Mouse (Mus musculus): ENCODE results near the gene Paf1. TPM values are rescaled to one million over a fixed set of nuclear protein-coding genes. Genes with fewer than 3 reads are reported as not detected.

Gene Paf1
- polyA plus RNA-seq, 1 experiment from 2014 or later: 84.6 TPM

- peaks cover 23% of the 10 kb centered on the region for H3K36me3 ChIP-seq (replicated peaks)
Observed at GRCm38 (mm10) chr7:28373131-28373581, 19.6 kb upstream of the Paf1 start.

GRCm38 (mm10) chr7:28373891-28374495 is 18.8 kb upstream of the Paf1 start:
- WGBS: 78% methylated on average over 7 of the region's 7 CpGs
- H3K4me2 ChIP-seq: no peak overlapping the region
- no peak for ATAC-seq (ENCODE audit: low FRiP score)
- no peak overlapping the region for H3K9ac ChIP-seq
- no peaks in the 10 kb centered on the region for H3K9me3 ChIP-seq
- H3K27me3 ChIP-seq: peaks cover 13% of the 10 kb centered on the region
- peaks cover 64% of the 10 kb centered on the region for H3K4me1 ChIP-seq
- no peak overlapping the region for H3K4me3 ChIP-seq (replicated peaks)
- peaks cover 15% of the 10 kb centered on the region for H3K36me3 ChIP-seq (replicated peaks)
- peak overlapping the region; percentile 97; the same call in 1 of the 2 replicates for H3K27ac ChIP-seq

More at GRCm38 (mm10) chr7:28373131-28373581, 19.6 kb upstream of the Paf1 start:
- peaks cover 62% of the 10 kb centered on the region for H3K4me1 ChIP-seq
- peak; percentile 21; the same call in 1 of the 2 replicates for ATAC-seq (ENCODE audit: low FRiP score)
- peaks cover 11% of the 10 kb centered on the region for H3K27me3 ChIP-seq
- WGBS: under 1% methylated on average over 9 of the region's 9 CpGs
- peak overlapping the region; percentile 80 for H3K4me2 ChIP-seq
- H3K27ac ChIP-seq: peak overlapping the region; percentile 94
- H3K9ac ChIP-seq: peak overlapping the region; percentile 36; the same call in 1 of the 2 replicates
- H3K4me3 ChIP-seq (replicated peaks): peak overlapping the region; percentile 81
- no peaks in the 10 kb centered on the region for H3K9me3 ChIP-seq

- H3K9ac ChIP-seq: peak overlapping the region; percentile 63; the same call in 1 of the 2 replicates
- no peak overlapping the region for H3K4me2 ChIP-seq
- ATAC-seq (ENCODE audit: low FRiP score): no peak
- no peaks in the 10 kb centered on the region for H3K9me3 ChIP-seq
- 75% methylated on average over 10 of the region's 10 CpGs for WGBS
- H3K27ac ChIP-seq: peak overlapping the region; percentile 97
- no peak overlapping the region for H3K4me3 ChIP-seq (replicated peaks)
- peaks cover 68% of the 10 kb centered on the region for H3K4me1 ChIP-seq
- peaks cover 8% of the 10 kb centered on the region; the same call in 1 of the 2 replicates for H3K36me3 ChIP-seq (replicated peaks)
- peaks cover 13% of the 10 kb centered on the region for H3K27me3 ChIP-seq
Observed at GRCm38 (mm10) chr7:28374647-28375046, 18.1 kb upstream of the Paf1 start.

GRCm38 (mm10) chr7:28375176-28375921 is 17.4 kb upstream of the Paf1 start:
- H3K4me2 ChIP-seq: peak overlapping the region; percentile 61
- H3K4me1 ChIP-seq: peaks cover 62% of the 10 kb centered on the region
- peak overlapping the region; percentile 63 for H3K9ac ChIP-seq
- peaks cover 13% of the 10 kb centered on the region for H3K27me3 ChIP-seq
- peak; percentile 40 for ATAC-seq (ENCODE audit: low FRiP score)
- H3K9me3 ChIP-seq: no peaks in the 10 kb centered on the region
- WGBS: 0% methylated on average over 36 of the region's 36 CpGs
- peak overlapping the region; percentile 97 for H3K27ac ChIP-seq
- peak overlapping the region; percentile 38 for H3K4me3 ChIP-seq (replicated peaks)
- peaks cover 3% of the 10 kb centered on the region; the same call in 1 of the 2 replicates for H3K36me3 ChIP-seq (replicated peaks)

GRCm38 (mm10) chr7:28376011-28376771 is 16.6 kb upstream of the Paf1 start:
- H3K9me3 ChIP-seq: no peaks in the 10 kb centered on the region
- peak overlapping the region; percentile 61 for H3K4me2 ChIP-seq
- peak overlapping the region; percentile 97 for H3K27ac ChIP-seq
- ATAC-seq (ENCODE audit: low FRiP score): no peak
- peaks cover 59% of the 10 kb centered on the region for H3K4me1 ChIP-seq
- H3K4me3 ChIP-seq (replicated peaks): peak overlapping the region; percentile 38
- peak overlapping the region; percentile 63 for H3K9ac ChIP-seq
- peaks cover 3% of the 10 kb centered on the region; the same call in 1 of the 2 replicates for H3K36me3 ChIP-seq (replicated peaks)
- 4% methylated on average over 30 of the region's 30 CpGs for WGBS
- peaks cover 13% of the 10 kb centered on the region for H3K27me3 ChIP-seq

GRCm38 (mm10) chr7:28377190-28378065 is 15.3 kb upstream of the Paf1 start:
- H3K4me1 ChIP-seq: peaks cover 69% of the 10 kb centered on the region
- peaks cover 13% of the 10 kb centered on the region for H3K27me3 ChIP-seq
- peak overlapping the region; percentile 89 for H3K4me2 ChIP-seq
- no peak overlapping the region for H3K9ac ChIP-seq
- H3K4me3 ChIP-seq (replicated peaks): peak overlapping the region; percentile 56; the same call in 1 of the 2 replicates
- no peak for ATAC-seq (ENCODE audit: low FRiP score)
- H3K9me3 ChIP-seq: no peaks in the 10 kb centered on the region
- no peak overlapping the region for H3K27ac ChIP-seq
- 79% methylated on average over 18 of the region's 18 CpGs for WGBS
- H3K36me3 ChIP-seq (replicated peaks): peaks cover 3% of the 10 kb centered on the region; the same call in 1 of the 2 replicates

GRCm38 (mm10) chr7:28378066-28378690 is 14.6 kb upstream of the Paf1 start:
- Histone ChIP-seq H3K9ac (peak overlapping the region; percentile 67), H3K4me3 (replicated peaks) (peak overlapping the region; percentile 56), H3K27ac (no peak overlapping the region), H3K9me3 (no peaks in the 10 kb centered on the region), H3K4me1 (peaks cover 73% of the 10 kb centered on the region), H3K27me3 (peaks cover 13% of the 10 kb centered on the region), H3K4me2 (peak overlapping the region; percentile 89), H3K36me3 (replicated peaks) (peaks cover 3% of the 10 kb centered on the region; the same call in 1 of the 2 replicates)
- no peak for ATAC-seq (ENCODE audit: low FRiP score)
- 53% methylated on average over 32 of the region's 32 CpGs for WGBS

- peaks cover 13% of the 10 kb centered on the region for H3K27me3 ChIP-seq
- WGBS: under 1% methylated on average over 53 of the region's 53 CpGs
- H3K9ac ChIP-seq: peak overlapping the region; percentile 67
- ATAC-seq (ENCODE audit: low FRiP score): peak; percentile 64
- H3K4me2 ChIP-seq: peak overlapping the region; percentile 89
- H3K4me3 ChIP-seq (replicated peaks): peak overlapping the region; percentile 56
- H3K36me3 ChIP-seq (replicated peaks): peaks cover 3% of the 10 kb centered on the region; the same call in 1 of the 2 replicates
- peak overlapping the region; percentile 63 for H3K27ac ChIP-seq
- H3K9me3 ChIP-seq: no peaks in the 10 kb centered on the region
- peaks cover 67% of the 10 kb centered on the region for H3K4me1 ChIP-seq
Observed at GRCm38 (mm10) chr7:28378769-28379651, 13.7 kb upstream of the Paf1 start.

GRCm38 (mm10) chr7:28380237-28381016 is 12.3 kb upstream of the Paf1 start, which contains the start of gene Zfp36:
Gene Zfp36, minus strand, starts transcription at chr7:28380253.
- peaks cover 13% of the 10 kb centered on the region for H3K27me3 ChIP-seq
- peaks cover 60% of the 10 kb centered on the region for H3K4me1 ChIP-seq
- H3K27ac ChIP-seq: peak within 1 kb of the TSS; percentile 83
- no peaks in the 10 kb centered on the region for H3K9me3 ChIP-seq
- H3K4me2 ChIP-seq: peak within 1 kb of the TSS; percentile 89
- H3K4me3 ChIP-seq (replicated peaks): peak within 1 kb of the TSS; percentile 56
- H3K9ac ChIP-seq: peak within 1 kb of the TSS; percentile 67
- H3K36me3 ChIP-seq (replicated peaks): peaks cover 6% of the 10 kb centered on the region; the same call in 1 of the 2 replicates
- ATAC-seq (ENCODE audit: low FRiP score): no peak
- WGBS: 57% methylated on average over 17 of the region's 17 CpGs
